Mouse (Mus musculus): Measurements from ENCODE around the gene Tspan12.

GRCm38 (mm10) chr6:21774213-21774916 is 78.0 kb downstream of the Tspan12 start:
- TF ChIP-seq POLR2A (IDR thresholded peaks at IDR 0.05; ENCODE audit: extremely low read depth, insufficient read depth, low read length) (no peak), CTCF (IDR thresholded peaks at IDR 0.05; ENCODE audit: low read depth, low read length) (no peak)
